Mouse (Mus musculus) liver, embryonic 11.5 days (tissue): ENCODE results near the gene Gm7271. TPM values are rescaled to one million over a fixed set of nuclear protein-coding genes. Genes with fewer than 3 reads are reported as not detected.

ENCODE experiments used
- ATAC-seq: fragments of 200-750 bp; cut with Nextera tagmentation; replicated peaks from 2 replicates; pipeline ENCODE4 v1.8.0; 2017; ENCODE audit warnings: moderate number of reproducible peaks, mild to moderate bottlenecking, moderate TSS enrichment, moderate library complexity; ENCODE audit not compliant: low FRiP score
- DNase-seq: peaks from one replicate; pipeline ENCODE4 v3.0.0-alpha.2; 2017; ENCODE audit warnings: low spot score
- H3K27ac ChIP-seq: fragments of 300-500 bp; sonication (generic); 2 replicates; pipeline ENCODE4 v1.5.1; 2014; ENCODE audit warnings: mild to moderate bottlenecking, low read depth, low read length, control low read depth
- H3K27me3 ChIP-seq: fragments of 300-500 bp; sonication (generic); replicated peaks from 2 replicates; pipeline ENCODE4 v1.6.1; 2014; ENCODE audit warnings: low read length, mixed read lengths; ENCODE audit not compliant: control insufficient read depth, insufficient read depth
- H3K36me3 ChIP-seq: fragments of 300-500 bp; sonication (generic); 2 replicates; pipeline ENCODE4 v1.6.1; 2014; ENCODE audit warnings: mild to moderate bottlenecking, low read length, moderate library complexity, mixed read lengths; ENCODE audit not compliant: control insufficient read depth, insufficient read depth
- H3K4me1 ChIP-seq: fragments of 300-500 bp; sonication (generic); replicated peaks from 2 replicates; pipeline ENCODE4 v1.6.1; 2014; ENCODE audit warnings: low read length, mixed read lengths; ENCODE audit not compliant: control insufficient read depth, insufficient read depth
- H3K4me2 ChIP-seq: fragments of 300-500 bp; sonication (generic); 2 replicates; pipeline ENCODE4 v1.6.1; 2014; ENCODE audit warnings: mild to moderate bottlenecking, control low read depth, moderate library complexity
- H3K4me3 ChIP-seq: fragments of 300-500 bp; sonication (generic); 2 replicates; pipeline ENCODE4 v1.5.1; 2014; ENCODE audit warnings: low read depth, low read length, control low read depth
- H3K9ac ChIP-seq: fragments of 300-500 bp; sonication (generic); 2 replicates; pipeline ENCODE4 v1.6.1; 2014; ENCODE audit warnings: low read depth, low read length, control low read depth
- H3K9me3 ChIP-seq: fragments of 300-500 bp; sonication (generic); 2 replicates; pipeline ENCODE4 v1.6.1; 2016; ENCODE audit warnings: low read length, inconsistent platforms, mixed read lengths; ENCODE audit not compliant: control insufficient read depth
- WGBS: fragments of 180-500 bp; shearing (Covaris S2); extraction: QIAGEN DNeasy Blood & Tissue Kit; methylation state at CpG from one replicate; pipeline ENCODE4 v1.1.7; 2014; 5-methylcytosine and 5-hydroxymethylcytosine counted together
- polyA plus RNA-seq: library from polyadenylated mRNA; unstranded; fragments of >200 nt; fragmentation: Nextera tagmentation; extraction: Ambion mirVana; gene quantifications from 2 replicates; pipeline ENCODE4 v1.2.1, GENCODE M21; 2014

Gene Gm7271
- polyA plus RNA-seq, 1 experiment from 2014 or later = not detected

GRCm38 (mm10) chr5:76540842-76541241 lies 57.0 kb downstream of the Gm7271 start:
- DNase-seq = no peak
- Histone ChIP-seq H3K4me3 (no peak overlapping the region), H3K4me1 (no peaks in the 10 kb centered on the region), H3K36me3 (peaks cover 15% of the 10 kb centered on the region; the same call in 1 of the 2 replicates), H3K27me3 (no peaks in the 10 kb centered on the region), H3K27ac (no peak overlapping the region), H3K4me2 (no peak overlapping the region), H3K9ac (no peak overlapping the region), H3K9me3 (no peaks in the 10 kb centered on the region)
- no peak for ATAC-seq

GRCm38 (mm10) chr5:76543200-76543599 lies 59.4 kb downstream of the Gm7271 start:
- Histone ChIP-seq H3K27ac (no peak overlapping the region), H3K4me1 (no peaks in the 10 kb centered on the region), H3K9ac (no peak overlapping the region), H3K4me3 (no peak overlapping the region), H3K9me3 (no peaks in the 10 kb centered on the region), H3K27me3 (no peaks in the 10 kb centered on the region), H3K4me2 (no peak overlapping the region), H3K36me3 (peaks cover 13% of the 10 kb centered on the region; the same call in 1 of the 2 replicates)
- 95% methylated on average over 8 of the region's 8 CpGs for WGBS
- ATAC-seq (no peak), DNase-seq (no peak)

GRCm38 (mm10) chr5:76550426-76550825 lies 66.6 kb downstream of the Gm7271 start:
- Histone ChIP-seq H3K4me3 (no peak overlapping the region), H3K9ac (no peak overlapping the region), H3K27me3 (no peaks in the 10 kb centered on the region), H3K9me3 (no peaks in the 10 kb centered on the region), H3K4me1 (no peaks in the 10 kb centered on the region), H3K36me3 (0 out of 2 replicates have a peak, but pooled peaks cover 3% of the 10 kb centered on the region), H3K27ac (no peak overlapping the region), H3K4me2 (no peak overlapping the region)
- DNase-seq (no peak), ATAC-seq (no peak)
- WGBS = 48% methylated on average over 8 of the region's 8 CpGs

- no peaks in the 10 kb centered on the region for H3K4me1 ChIP-seq
- ATAC-seq = no peak
- DNase-seq = peak; percentile 54
Observed at GRCm38 (mm10) chr5:76565321-76565720, 81.5 kb downstream of the Gm7271 start.

More at GRCm38 (mm10) chr5:76565321-76565720, 81.5 kb downstream of the Gm7271 start:
- H3K4me2 ChIP-seq = no peak overlapping the region
- no peak overlapping the region for H3K27ac ChIP-seq
- H3K9me3 ChIP-seq = no peaks in the 10 kb centered on the region
- H3K4me3 ChIP-seq = no peak overlapping the region
- H3K9ac ChIP-seq = no peak overlapping the region
- WGBS = 29% methylated on average over 3 of the region's 3 CpGs
- H3K27me3 ChIP-seq = no peaks in the 10 kb centered on the region
- H3K36me3 ChIP-seq = peaks cover 18% of the 10 kb centered on the region

Other genes starting within 250 kb of the Gm7271 start
- 6.6 and 8.2 TPM in 2 replicates for gene Clock, start 179.2 kb upstream of the Gm7271 start, polyA plus RNA-seq
- not detected in 2 replicates for gene Pdcl2, start 152.9 kb upstream of the Gm7271 start, polyA plus RNA-seq
- not detected in 2 replicates for gene Nmu, start 120.3 kb upstream of the Gm7271 start, polyA plus RNA-seq
- gene Exoc1, start 45.3 kb downstream of the Gm7271 start, polyA plus RNA-seq = 28.3 and 33.1 TPM in 2 replicates
- gene Cep135, start 104.7 kb downstream of the Gm7271 start, polyA plus RNA-seq = 8.4 and 8.7 TPM in 2 replicates
- 8.9 and 10.8 TPM in 2 replicates for gene C530008M17Rik, start 172.5 kb downstream of the Gm7271 start, polyA plus RNA-seq